Mouse (Mus musculus) liver, embryonic 11.5 days (tissue): ENCODE results near the gene Myo3b. TPM values are rescaled to one million over a fixed set of nuclear protein-coding genes. Genes with fewer than 3 reads are reported as not detected.

Experiments used
- ATAC-seq: fragments of 200-750 bp; cut with Nextera tagmentation; replicated peaks from 2 replicates; pipeline ENCODE4 v1.8.0; 2017; ENCODE audit warnings: moderate number of reproducible peaks, mild to moderate bottlenecking, moderate TSS enrichment, moderate library complexity; ENCODE audit not compliant: low FRiP score
- DNase-seq: peaks from one replicate; pipeline ENCODE4 v3.0.0-alpha.2; 2017; ENCODE audit warnings: low spot score
- H3K27ac ChIP-seq: fragments of 300-500 bp; sonication (generic); 2 replicates; pipeline ENCODE4 v1.5.1; 2014; ENCODE audit warnings: mild to moderate bottlenecking, low read depth, low read length, control low read depth
- H3K27me3 ChIP-seq: fragments of 300-500 bp; sonication (generic); replicated peaks from 2 replicates; pipeline ENCODE4 v1.6.1; 2014; ENCODE audit warnings: low read length, mixed read lengths; ENCODE audit not compliant: control insufficient read depth, insufficient read depth
- H3K36me3 ChIP-seq: fragments of 300-500 bp; sonication (generic); 2 replicates; pipeline ENCODE4 v1.6.1; 2014; ENCODE audit warnings: mild to moderate bottlenecking, low read length, moderate library complexity, mixed read lengths; ENCODE audit not compliant: control insufficient read depth, insufficient read depth
- H3K4me1 ChIP-seq: fragments of 300-500 bp; sonication (generic); replicated peaks from 2 replicates; pipeline ENCODE4 v1.6.1; 2014; ENCODE audit warnings: low read length, mixed read lengths; ENCODE audit not compliant: control insufficient read depth, insufficient read depth
- H3K4me2 ChIP-seq: fragments of 300-500 bp; sonication (generic); 2 replicates; pipeline ENCODE4 v1.6.1; 2014; ENCODE audit warnings: mild to moderate bottlenecking, control low read depth, moderate library complexity
- H3K4me3 ChIP-seq: fragments of 300-500 bp; sonication (generic); 2 replicates; pipeline ENCODE4 v1.5.1; 2014; ENCODE audit warnings: low read depth, low read length, control low read depth
- H3K9ac ChIP-seq: fragments of 300-500 bp; sonication (generic); 2 replicates; pipeline ENCODE4 v1.6.1; 2014; ENCODE audit warnings: low read depth, low read length, control low read depth
- H3K9me3 ChIP-seq: fragments of 300-500 bp; sonication (generic); 2 replicates; pipeline ENCODE4 v1.6.1; 2016; ENCODE audit warnings: low read length, inconsistent platforms, mixed read lengths; ENCODE audit not compliant: control insufficient read depth
- WGBS: fragments of 180-500 bp; shearing (Covaris S2); extraction: QIAGEN DNeasy Blood & Tissue Kit; methylation state at CpG from one replicate; pipeline ENCODE4 v1.1.7; 2014; 5-methylcytosine and 5-hydroxymethylcytosine counted together
- polyA plus RNA-seq: library from polyadenylated mRNA; unstranded; fragments of >200 nt; fragmentation: Nextera tagmentation; extraction: Ambion mirVana; gene quantifications from 2 replicates; pipeline ENCODE4 v1.2.1, GENCODE M21; 2014

Gene Myo3b
- polyA plus RNA-seq, 1 experiment from 2014 or later: not detected

- Histone ChIP-seq H3K27me3 (peaks cover 12% of the 10 kb centered on the region), H3K36me3 (no peaks in the 10 kb centered on the region), H3K9me3 (no peaks in the 10 kb centered on the region), H3K9ac (no peak overlapping the region), H3K4me1 (no peaks in the 10 kb centered on the region), H3K27ac (no peak overlapping the region), H3K4me3 (no peak overlapping the region), H3K4me2 (no peak overlapping the region)
- DNase-seq (no peak), ATAC-seq (no peak)
- WGBS: 81% methylated on average over 4 of the region's 4 CpGs
Observed at GRCm38 (mm10) chr2:70133281-70133680, 94.4 kb downstream of the Myo3b start.

- H3K27ac ChIP-seq: no peak overlapping the region
Observed at GRCm38 (mm10) chr2:70137226-70137998, 98.5 kb downstream of the Myo3b start.

GRCm38 (mm10) chr2:70143543-70144188 is 104.7 kb downstream of the Myo3b start:
- H3K4me1 ChIP-seq: no peaks in the 10 kb centered on the region
- H3K36me3 ChIP-seq: no peaks in the 10 kb centered on the region
- H3K27ac ChIP-seq: no peak overlapping the region
- DNase-seq: no peak
- no peak; the same call in 1 of the 2 replicates for ATAC-seq
- 88% methylated on average over 4 of the region's 4 CpGs for WGBS
- no peaks in the 10 kb centered on the region for H3K27me3 ChIP-seq
- H3K9me3 ChIP-seq: no peaks in the 10 kb centered on the region
- H3K4me2 ChIP-seq: no peak overlapping the region
- no peak overlapping the region for H3K4me3 ChIP-seq
- no peak overlapping the region for H3K9ac ChIP-seq

More at GRCm38 (mm10) chr2:70137226-70137998, 98.5 kb downstream of the Myo3b start:
- Histone ChIP-seq H3K4me2 (no peak overlapping the region), H3K36me3 (no peaks in the 10 kb centered on the region), H3K4me3 (no peak overlapping the region), H3K27me3 (peaks cover 4% of the 10 kb centered on the region; the same call in 1 of the 2 replicates), H3K4me1 (no peaks in the 10 kb centered on the region), H3K9me3 (no peaks in the 10 kb centered on the region), H3K9ac (no peak overlapping the region)
- WGBS: 81% methylated on average over 4 of the region's 4 CpGs
- DNase-seq: no peak
- ATAC-seq: no peak

- no peaks in the 10 kb centered on the region for H3K9me3 ChIP-seq
- H3K36me3 ChIP-seq: no peaks in the 10 kb centered on the region
- no peaks in the 10 kb centered on the region for H3K27me3 ChIP-seq
- no peak overlapping the region for H3K4me3 ChIP-seq
- H3K27ac ChIP-seq: no peak overlapping the region
- no peaks in the 10 kb centered on the region for H3K4me1 ChIP-seq
- WGBS: 46% methylated on average over 12 of the region's 12 CpGs
- H3K9ac ChIP-seq: no peak overlapping the region
- ATAC-seq (no peak), DNase-seq (no peak)
- no peak overlapping the region for H3K4me2 ChIP-seq
Observed at GRCm38 (mm10) chr2:70146993-70147581, 108.2 kb downstream of the Myo3b start.

GRCm38 (mm10) chr2:70148821-70149510 is 110.0 kb downstream of the Myo3b start:
- Histone ChIP-seq H3K27me3 (no peaks in the 10 kb centered on the region), H3K9ac (no peak overlapping the region), H3K9me3 (no peaks in the 10 kb centered on the region), H3K4me2 (no peak overlapping the region), H3K36me3 (no peaks in the 10 kb centered on the region), H3K4me1 (no peaks in the 10 kb centered on the region), H3K27ac (no peak overlapping the region), H3K4me3 (no peak overlapping the region)
- ATAC-seq: no peak
- no peak for DNase-seq
- 64% methylated on average over 13 of the region's 13 CpGs for WGBS

GRCm38 (mm10) chr2:70150399-70151035 is 111.6 kb downstream of the Myo3b start:
- Histone ChIP-seq H3K9me3 (no peaks in the 10 kb centered on the region), H3K4me3 (no peak overlapping the region), H3K9ac (no peak overlapping the region), H3K4me1 (no peaks in the 10 kb centered on the region), H3K27ac (no peak overlapping the region), H3K4me2 (no peak overlapping the region), H3K36me3 (no peaks in the 10 kb centered on the region), H3K27me3 (no peaks in the 10 kb centered on the region)
- no peak for ATAC-seq
- no peak for DNase-seq
- 82% methylated on average over 6 of the region's 6 CpGs for WGBS

- ATAC-seq: no peak
- Histone ChIP-seq H3K4me1 (no peaks in the 10 kb centered on the region), H3K4me2 (no peak overlapping the region), H3K27ac (no peak overlapping the region), H3K36me3 (no peaks in the 10 kb centered on the region), H3K9ac (no peak overlapping the region), H3K9me3 (no peaks in the 10 kb centered on the region), H3K4me3 (no peak overlapping the region), H3K27me3 (no peaks in the 10 kb centered on the region)
- 78% methylated on average over 3 of the region's 3 CpGs for WGBS
- no peak for DNase-seq
Observed at GRCm38 (mm10) chr2:70151930-70152329, 113.0 kb downstream of the Myo3b start.

- no peak for DNase-seq
- H3K4me3 ChIP-seq: no peak overlapping the region
- H3K27ac ChIP-seq: no peak overlapping the region
- WGBS: 83% methylated on average over 8 of the region's 8 CpGs
- no peak for ATAC-seq
- no peaks in the 10 kb centered on the region for H3K36me3 ChIP-seq
- no peaks in the 10 kb centered on the region for H3K4me1 ChIP-seq
- H3K9me3 ChIP-seq: no peaks in the 10 kb centered on the region
- no peak overlapping the region for H3K9ac ChIP-seq
- H3K4me2 ChIP-seq: no peak overlapping the region
- no peaks in the 10 kb centered on the region for H3K27me3 ChIP-seq
Observed at GRCm38 (mm10) chr2:70155226-70155836, 116.4 kb downstream of the Myo3b start.
